Mouse (Mus musculus): Measurements from ENCODE around the gene Traf3.
A peak's percentile ranks its signal among the peaks of the same experiment; 100 is the strongest.

Traf3 gene

GRCm38 (mm10) chr12:111249095-111249494, 82.9 kb downstream of the Traf3 start:
- no peak for DNase-seq (ENCODE audit: low read depth in 1 of 2, low spot score in 2 of 2)

- DNase-seq (ENCODE audit: low read depth in 1 of 2, low spot score in 2 of 2), result no peak
These were observed 83.9 kb downstream of the Traf3 start for GRCm38 (mm10) chr12:111250116-111250515.

GRCm38 (mm10) chr12:111251227-111251626, 85.1 kb downstream of the Traf3 start:
- DNase-seq (ENCODE audit: low read depth in 1 of 2, low spot score in 2 of 2), result no peak

GRCm38 (mm10) chr12:111263650-111264049, 97.5 kb downstream of the Traf3 start:
- DNase-seq (ENCODE audit: low read depth in 1 of 2, low spot score in 2 of 2), result no peak

- no peak for DNase-seq (ENCODE audit: low read depth in 1 of 2, low spot score in 2 of 2)
These were observed 99.0 kb downstream of the Traf3 start for GRCm38 (mm10) chr12:111265212-111265611.

- DNase-seq (ENCODE audit: low read depth in 1 of 2, low spot score in 2 of 2), result no peak
These were observed 100.4 kb downstream of the Traf3 start for GRCm38 (mm10) chr12:111266592-111266991.

- no peak for DNase-seq (ENCODE audit: low read depth in 1 of 2, low spot score in 2 of 2)
These were observed 101.6 kb downstream of the Traf3 start for GRCm38 (mm10) chr12:111267673-111268325.

GRCm38 (mm10) chr12:111270629-111271277, 104.6 kb downstream of the Traf3 start, which contains the start of gene Amn:
TSS of gene Amn (plus strand) at chr12:111271095.
- no peak for DNase-seq (ENCODE audit: low read depth in 1 of 2, low spot score in 2 of 2)

GRCm38 (mm10) chr12:111271406-111271805, 105.2 kb downstream of the Traf3 start:
- no peak for DNase-seq (ENCODE audit: low read depth in 1 of 2, low spot score in 2 of 2)

GRCm38 (mm10) chr12:111271966-111272365, 105.8 kb downstream of the Traf3 start:
- no peak for DNase-seq (ENCODE audit: low read depth in 1 of 2, low spot score in 2 of 2)

- peak; percentile 39 to 56 for DNase-seq (ENCODE audit: low read depth in 1 of 2, low spot score in 2 of 2)
These were observed 106.2 kb downstream of the Traf3 start for GRCm38 (mm10) chr12:111272420-111272819.

GRCm38 (mm10) chr12:111274006-111274405, 107.8 kb downstream of the Traf3 start:
- no peak for DNase-seq (ENCODE audit: low read depth in 1 of 2, low spot score in 2 of 2)

- DNase-seq (ENCODE audit: low read depth in 1 of 2, low spot score in 2 of 2), result no peak
These were observed 108.4 kb downstream of the Traf3 start for GRCm38 (mm10) chr12:111274447-111275149.

- no peak for DNase-seq (ENCODE audit: low read depth in 1 of 2, low spot score in 2 of 2)
These were observed 109.1 kb downstream of the Traf3 start for GRCm38 (mm10) chr12:111275150-111275841.

- no peak for DNase-seq (ENCODE audit: low read depth in 1 of 2, low spot score in 2 of 2)
These were observed 110.2 kb downstream of the Traf3 start for GRCm38 (mm10) chr12:111276371-111276770.

- no peak for DNase-seq (ENCODE audit: low read depth in 1 of 2, low spot score in 2 of 2)
These were observed 117.4 kb downstream of the Traf3 start for GRCm38 (mm10) chr12:111283573-111283972.

- no peak for DNase-seq (ENCODE audit: low read depth in 1 of 2, low spot score in 2 of 2)
These were observed 118.4 kb downstream of the Traf3 start for GRCm38 (mm10) chr12:111284532-111284931.

- no peak for DNase-seq (ENCODE audit: low read depth in 1 of 2, low spot score in 2 of 2)
These were observed 126.9 kb downstream of the Traf3 start for GRCm38 (mm10) chr12:111293025-111293424.

GRCm38 (mm10) chr12:111301322-111302017, 135.3 kb downstream of the Traf3 start:
- no peak for DNase-seq (ENCODE audit: low read depth in 1 of 2, low spot score in 2 of 2)

- peak; percentile 12 to 21 for DNase-seq (ENCODE audit: low read depth in 1 of 2, low spot score in 2 of 2)
These were observed 135.8 kb downstream of the Traf3 start for GRCm38 (mm10) chr12:111302018-111302345.

- DNase-seq (ENCODE audit: low read depth in 1 of 2, low spot score in 2 of 2), result no peak
These were observed 137.7 kb downstream of the Traf3 start for GRCm38 (mm10) chr12:111303702-111304337.
